Mouse (Mus musculus) embryonic facial prominence, embryonic 15.5 days (tissue): ENCODE results near the gene Enpp1. TPM values are rescaled to one million over a fixed set of nuclear protein-coding genes. Genes with fewer than 3 reads are reported as not detected.

Experiments used
- ATAC-seq: fragments of 200-750 bp; cut with Nextera tagmentation; 2 replicates; pipeline ENCODE4 v1.8.0; 2017; ENCODE audit warnings: low read depth, moderate TSS enrichment; ENCODE audit not compliant: insufficient number of reproducible peaks, low FRiP score, low TSS enrichment
- H3K27ac ChIP-seq: fragments of 300-500 bp; sonication (generic); replicated peaks from 2 replicates; pipeline ENCODE4 v1.5.1; 2015; ENCODE audit warnings: mild to moderate bottlenecking, inconsistent platforms
- H3K27me3 ChIP-seq: fragments of 300-500 bp; sonication (generic); 2 replicates; pipeline ENCODE4 v1.6.1; 2015; ENCODE audit warnings: inconsistent platforms
- H3K36me3 ChIP-seq: fragments of 300-500 bp; sonication (generic); 2 replicates; pipeline ENCODE4 v1.6.1; 2015; ENCODE audit warnings: mild to moderate bottlenecking, inconsistent platforms
- H3K4me1 ChIP-seq: fragments of 300-500 bp; sonication (generic); 2 replicates; pipeline ENCODE4 v1.6.1; 2015; ENCODE audit warnings: inconsistent platforms
- H3K4me2 ChIP-seq: fragments of 300-500 bp; sonication (generic); replicated peaks from 2 replicates; pipeline ENCODE4 v1.6.1; 2015; ENCODE audit warnings: mild to moderate bottlenecking, inconsistent platforms
- H3K4me3 ChIP-seq: fragments of 300-500 bp; sonication (generic); replicated peaks from 2 replicates; pipeline ENCODE4 v1.5.1; 2015; ENCODE audit warnings: mild to moderate bottlenecking, inconsistent platforms
- H3K9ac ChIP-seq: fragments of 300-500 bp; sonication (generic); 2 replicates; pipeline ENCODE4 v1.6.1; 2015; ENCODE audit warnings: inconsistent platforms
- H3K9me3 ChIP-seq: fragments of 300-500 bp; sonication (generic); replicated peaks from 2 replicates; pipeline ENCODE4 v1.6.1; 2016; ENCODE audit warnings: inconsistent platforms
- WGBS: fragments of 180-500 bp; shearing (Covaris S2); methylation state at CpG from one replicate; pipeline ENCODE4 v1.1.7; 2015; 5-methylcytosine and 5-hydroxymethylcytosine counted together
- polyA plus RNA-seq: library from polyadenylated mRNA; unstranded; fragments of >200 nt; fragmentation: Nextera tagmentation; extraction: Ambion mirVana; gene quantifications from 2 replicates; pipeline ENCODE4 v1.2.1, GENCODE M21; 2015

The Enpp1 gene
- polyA plus RNA-seq, 1 experiment from 2014 or later, result 7.5 TPM

- ATAC-seq, result no peak
- no peak overlapping the region for H3K4me3 ChIP-seq
- H3K27me3 ChIP-seq, result peaks cover 9% of the 10 kb centered on the region; the same call in 1 of the 2 replicates
- H3K9me3 ChIP-seq, result no peaks in the 10 kb centered on the region
- H3K27ac ChIP-seq, result no peak overlapping the region
- WGBS, result 88% methylated on average over 6 of the region's 6 CpGs
- no peak overlapping the region for H3K4me2 ChIP-seq
- H3K9ac ChIP-seq, result no peak overlapping the region
- 0 out of 2 replicates have a peak, but pooled peaks cover 10% of the 10 kb centered on the region for H3K4me1 ChIP-seq
- no peaks in the 10 kb centered on the region for H3K36me3 ChIP-seq
These were observed 1.6 kb downstream of the Enpp1 start for GRCm38 (mm10) chr10:24710361-24710760.

GRCm38 (mm10) chr10:24707745-24708144 is 4.2 kb downstream of the Enpp1 start:
- peaks cover 7% of the 10 kb centered on the region; the same call in 1 of the 2 replicates for H3K27me3 ChIP-seq
- H3K36me3 ChIP-seq, result no peaks in the 10 kb centered on the region
- H3K27ac ChIP-seq, result no peak overlapping the region
- no peak overlapping the region for H3K9ac ChIP-seq
- no peaks in the 10 kb centered on the region for H3K9me3 ChIP-seq
- H3K4me3 ChIP-seq, result no peak overlapping the region
- 77% methylated on average over 6 of the region's 6 CpGs for WGBS
- no peak for ATAC-seq
- H3K4me1 ChIP-seq, result 0 out of 2 replicates have a peak, but pooled peaks cover 10% of the 10 kb centered on the region
- H3K4me2 ChIP-seq, result no peak overlapping the region

- ATAC-seq, result no peak
- no peak overlapping the region for H3K4me2 ChIP-seq
- H3K4me1 ChIP-seq, result 0 out of 2 replicates have a peak, but pooled peaks cover 9% of the 10 kb centered on the region
- no peak overlapping the region for H3K9ac ChIP-seq
- H3K36me3 ChIP-seq, result no peaks in the 10 kb centered on the region
- no peak overlapping the region for H3K27ac ChIP-seq
- 79% methylated on average over 2 of the region's 2 CpGs for WGBS
- no peak overlapping the region for H3K4me3 ChIP-seq
- H3K27me3 ChIP-seq, result peaks cover 5% of the 10 kb centered on the region; the same call in 1 of the 2 replicates
- no peaks in the 10 kb centered on the region for H3K9me3 ChIP-seq
These were observed 5.4 kb downstream of the Enpp1 start for GRCm38 (mm10) chr10:24706431-24707140.

GRCm38 (mm10) chr10:24702698-24703097 is 9.3 kb downstream of the Enpp1 start:
- Histone ChIP-seq H3K9ac (no peak overlapping the region), H3K27me3 (no peaks in the 10 kb centered on the region), H3K4me2 (no peak overlapping the region), H3K4me3 (no peak overlapping the region), H3K36me3 (no peaks in the 10 kb centered on the region), H3K27ac (no peak overlapping the region), H3K9me3 (no peaks in the 10 kb centered on the region), H3K4me1 (no peaks in the 10 kb centered on the region)
- ATAC-seq, result no peak
- 64% methylated on average over 2 of the region's 2 CpGs for WGBS

GRCm38 (mm10) chr10:24698131-24698775 is 13.7 kb downstream of the Enpp1 start:
- no peak overlapping the region for H3K27ac ChIP-seq
- H3K4me3 ChIP-seq, result no peak overlapping the region
- ATAC-seq, result peak; percentile 70
- no peaks in the 10 kb centered on the region for H3K27me3 ChIP-seq
- no peaks in the 10 kb centered on the region for H3K4me1 ChIP-seq
- WGBS, result 68% methylated on average over 6 of the region's 6 CpGs
- no peaks in the 10 kb centered on the region for H3K36me3 ChIP-seq
- H3K9ac ChIP-seq, result no peak overlapping the region
- no peak overlapping the region for H3K4me2 ChIP-seq
- no peaks in the 10 kb centered on the region for H3K9me3 ChIP-seq

- no peaks in the 10 kb centered on the region for H3K9me3 ChIP-seq
- H3K27me3 ChIP-seq, result no peaks in the 10 kb centered on the region
- H3K27ac ChIP-seq, result no peak overlapping the region
- no peak for ATAC-seq
- no peaks in the 10 kb centered on the region for H3K4me1 ChIP-seq
- H3K4me3 ChIP-seq, result no peak overlapping the region
- WGBS, result 78% methylated on average over 3 of the region's 3 CpGs
- H3K36me3 ChIP-seq, result no peaks in the 10 kb centered on the region
- no peak overlapping the region for H3K4me2 ChIP-seq
- no peak overlapping the region for H3K9ac ChIP-seq
These were observed 15.2 kb downstream of the Enpp1 start for GRCm38 (mm10) chr10:24696761-24697160.

- Histone ChIP-seq H3K36me3 (no peaks in the 10 kb centered on the region), H3K27ac (no peak overlapping the region), H3K9me3 (no peaks in the 10 kb centered on the region), H3K9ac (no peak overlapping the region), H3K27me3 (no peaks in the 10 kb centered on the region), H3K4me3 (no peak overlapping the region), H3K4me1 (no peaks in the 10 kb centered on the region), H3K4me2 (no peak overlapping the region)
- 57% methylated on average over 5 of the region's 5 CpGs for whole genome bisulfite sequencing
- ATAC-seq, result no peak
These were observed 16.2 kb downstream of the Enpp1 start for GRCm38 (mm10) chr10:24695786-24696185.

- no peak for ATAC-seq
- no peak overlapping the region for H3K4me2 ChIP-seq
These were observed 29.3 kb downstream of the Enpp1 start for GRCm38 (mm10) chr10:24682518-24683104.

GRCm38 (mm10) chr10:24677681-24678080 is 34.3 kb downstream of the Enpp1 start:
- Histone ChIP-seq H3K27ac (no peak overlapping the region), H3K4me3 (no peak overlapping the region), H3K9ac (no peak overlapping the region), H3K27me3 (no peaks in the 10 kb centered on the region), H3K36me3 (no peaks in the 10 kb centered on the region), H3K4me2 (no peak overlapping the region), H3K4me1 (no peaks in the 10 kb centered on the region), H3K9me3 (no peaks in the 10 kb centered on the region)
- WGBS, result 92% methylated on average over 18 of the region's 18 CpGs
- no peak for ATAC-seq

More at GRCm38 (mm10) chr10:24682518-24683104, 29.3 kb downstream of the Enpp1 start:
- Histone ChIP-seq H3K9me3 (no peaks in the 10 kb centered on the region), H3K36me3 (no peaks in the 10 kb centered on the region), H3K27ac (no peak overlapping the region), H3K9ac (no peak overlapping the region), H3K27me3 (no peaks in the 10 kb centered on the region), H3K4me1 (no peaks in the 10 kb centered on the region), H3K4me3 (no peak overlapping the region)
- 80% methylated on average over 7 of the region's 7 CpGs for WGBS

- no peak overlapping the region for H3K9ac ChIP-seq
- ATAC-seq, result no peak
- H3K9me3 ChIP-seq, result no peaks in the 10 kb centered on the region
- 90% methylated on average over 6 of the region's 6 CpGs for WGBS
- H3K36me3 ChIP-seq, result no peaks in the 10 kb centered on the region
- no peaks in the 10 kb centered on the region for H3K27me3 ChIP-seq
- no peaks in the 10 kb centered on the region for H3K4me1 ChIP-seq
- no peak overlapping the region for H3K27ac ChIP-seq
- no peak overlapping the region for H3K4me3 ChIP-seq
- no peak overlapping the region for H3K4me2 ChIP-seq
These were observed 37.7 kb downstream of the Enpp1 start for GRCm38 (mm10) chr10:24674261-24674660.

GRCm38 (mm10) chr10:24672948-24673347 is 39.0 kb downstream of the Enpp1 start:
- H3K4me1 ChIP-seq, result no peaks in the 10 kb centered on the region
- WGBS, result 94% methylated on average over 2 of the region's 2 CpGs
- H3K9me3 ChIP-seq, result no peaks in the 10 kb centered on the region
- H3K36me3 ChIP-seq, result no peaks in the 10 kb centered on the region
- ATAC-seq, result no peak
- H3K4me2 ChIP-seq, result no peak overlapping the region
- no peak overlapping the region for H3K4me3 ChIP-seq
- H3K27me3 ChIP-seq, result no peaks in the 10 kb centered on the region
- H3K27ac ChIP-seq, result no peak overlapping the region
- H3K9ac ChIP-seq, result no peak overlapping the region
